Mouse (Mus musculus) MEL (cell line): ENCODE results near the gene Ell. TPM values are rescaled to one million over a fixed set of nuclear protein-coding genes. Genes with fewer than 3 reads are reported as not detected.
A peak's percentile ranks its signal among the peaks of the same experiment; 100 is the strongest.

Experiments
- DNase-seq: peaks from one replicate; pipeline ENCODE4 v3.0.0; 2011; ENCODE audit warnings: low read depth, low spot score
- H3K27ac ChIP-seq: 2 replicates; pipeline ENCODE4 v1.5.1; 2012; ENCODE audit warnings: low read depth, mild to moderate bottlenecking, control low read depth, low read length, moderate library complexity; ENCODE audit not compliant: control insufficient read depth
- H3K27me3 ChIP-seq, 2 experiments: fragments of 150-350 bp in 1 of 2; sonication (generic) in 1 of 2; 2 replicates each; pipeline ENCODE4 v1.6.1; 2012; ENCODE audit warnings: low read length in 2 of 2, mild to moderate bottlenecking in 2 of 2, improper control_type of control experiment in 1 of 2, moderate library complexity in 1 of 2; ENCODE audit not compliant: insufficient read depth in 2 of 2, control insufficient read depth in 1 of 2
- H3K36me3 ChIP-seq, 2 experiments: 2 replicates each; pipeline ENCODE4 v1.6.1; 2012 to 2014; ENCODE audit warnings: low read length in 2 of 2, improper control_type of control experiment in 1 of 2, inconsistent platforms in 1 of 2, mild to moderate bottlenecking in 1 of 2; ENCODE audit not compliant: insufficient read depth in 2 of 2, control insufficient read depth in 1 of 2
- H3K4me1 ChIP-seq, 2 experiments: fragments of 150-350 bp in 1 of 2; sonication (generic) in 1 of 2; 2 replicates each; pipeline ENCODE4 v1.6.1; 2012; ENCODE audit warnings: low read length in 2 of 2, improper control_type of control experiment in 1 of 2, mild to moderate bottlenecking in 1 of 2; ENCODE audit not compliant: insufficient read depth in 2 of 2, control insufficient read depth in 1 of 2
- H3K4me3 ChIP-seq, 2 experiments: fragments of 150-350 bp in 1 of 2; sonication (generic) in 1 of 2; 2 replicates each; pipeline ENCODE4 v1.5.1; 2012; ENCODE audit warnings: low read depth in 2 of 2, low read length in 2 of 2, mild to moderate bottlenecking in 2 of 2, moderate library complexity in 2 of 2, control low read depth in 1 of 2, improper control_type of control experiment in 1 of 2; ENCODE audit not compliant: control insufficient read depth in 1 of 2, insufficient read depth in 1 of 2
- H3K79me2 ChIP-seq: 2 replicates; pipeline ENCODE4 v1.6.1; 2012; ENCODE audit warnings: mild to moderate bottlenecking, low read length, moderate library complexity; ENCODE audit not compliant: control insufficient read depth, poor library complexity, insufficient read depth
- H3K9ac ChIP-seq: 2 replicates; pipeline ENCODE4 v1.6.1; 2012; ENCODE audit warnings: low read depth, mild to moderate bottlenecking, control low read depth, low read length, moderate library complexity; ENCODE audit not compliant: control insufficient read depth, poor library complexity, severe bottlenecking
- H3K9me3 ChIP-seq: fragments of 150-350 bp; sonication (generic); replicated peaks from 2 replicates; pipeline ENCODE4 v1.6.1; 2012; ENCODE audit warnings: mild to moderate bottlenecking, low read length, improper control_type of control experiment, moderate library complexity; ENCODE audit not compliant: insufficient read depth
- BHLHE40 ChIP-seq: IDR thresholded peaks from 2 replicates; pipeline ENCODE4 v1.6.1; 2012; ENCODE audit warnings: low read depth, mild to moderate bottlenecking, inconsistent platforms, low read length, improper control_type of control experiment, borderline replicate concordance
- CHD1 ChIP-seq: IDR thresholded peaks from 2 replicates; pipeline ENCODE4 v1.6.1; 2012; ENCODE audit warnings: low read depth, mild to moderate bottlenecking, inconsistent platforms, low read length, improper control_type of control experiment
- CTCF ChIP-seq, 3 experiments: IDR thresholded peaks in 2 of 3; conservative IDR thresholded peaks in 1 of 3; 2 replicates each; pipeline ENCODE4 v1.5.1; 2011 to 2012; ENCODE audit warnings: low read length in 3 of 3, low read depth in 2 of 3, mild to moderate bottlenecking in 2 of 3, improper control_type of control experiment in 1 of 3, inconsistent platforms in 1 of 3, mixed read lengths in 1 of 3, moderate library complexity in 1 of 3; ENCODE audit not compliant: control insufficient read depth in 1 of 3, insufficient read depth in 1 of 3, poor library complexity in 1 of 3, severe bottlenecking in 1 of 3
- EP300 ChIP-seq, 2 experiments: IDR thresholded peaks; 2 replicates each; pipeline ENCODE4 v1.6.1; 2011; ENCODE audit warnings: improper control_type of control experiment in 2 of 2, low read length in 2 of 2, low read depth in 1 of 2, mild to moderate bottlenecking in 1 of 2
- ETS1 ChIP-seq: IDR thresholded peaks from 2 replicates; pipeline ENCODE4 v1.6.1; 2012; ENCODE audit warnings: low read depth, mild to moderate bottlenecking, inconsistent platforms, low read length, improper control_type of control experiment, moderate library complexity
- GATA1 ChIP-seq: IDR thresholded peaks from 2 replicates; pipeline ENCODE4 v1.6.1; 2011; ENCODE audit warnings: low read depth, low read length, improper control_type of control experiment
- HCFC1 ChIP-seq: IDR thresholded peaks from 2 replicates; pipeline ENCODE4 v1.6.1; 2012; ENCODE audit warnings: low read depth, mild to moderate bottlenecking, inconsistent platforms, low read length, improper control_type of control experiment, moderate library complexity
- JUND ChIP-seq: IDR thresholded peaks from 2 replicates; pipeline ENCODE4 v1.6.1; 2011; ENCODE audit warnings: low read depth, mild to moderate bottlenecking, improper control_type of control experiment, low read length
- MAZ ChIP-seq: IDR thresholded peaks from 2 replicates; pipeline ENCODE4 v1.6.1; 2012; ENCODE audit warnings: low read depth, mild to moderate bottlenecking, inconsistent platforms, low read length, improper control_type of control experiment
- MYB ChIP-seq: IDR thresholded peaks from 2 replicates; pipeline ENCODE4 v1.6.1; 2011; ENCODE audit warnings: mild to moderate bottlenecking, low read depth, low read length, improper control_type of control experiment
- NELFE ChIP-seq: IDR thresholded peaks from 2 replicates; pipeline ENCODE4 v1.6.1; 2011; ENCODE audit warnings: low read depth, low read length, improper control_type of control experiment
- POLR2A ChIP-seq, 2 experiments: IDR thresholded peaks; 2 replicates each; pipeline ENCODE4 v1.6.1; 2011 to 2012; ENCODE audit warnings: low read length in 2 of 2, mild to moderate bottlenecking in 2 of 2, control low read depth in 1 of 2, improper control_type of control experiment in 1 of 2, low read depth in 1 of 2, moderate library complexity in 1 of 2; ENCODE audit not compliant: control insufficient read depth in 1 of 2, insufficient read depth in 1 of 2, poor library complexity in 1 of 2
- POLR2AphosphoS5 ChIP-seq: IDR thresholded peaks from 2 replicates; pipeline ENCODE4 v1.6.1; 2012; ENCODE audit warnings: low read depth, borderline replicate concordance, mild to moderate bottlenecking, inconsistent platforms, low read length, moderate library complexity, mixed read lengths
- RAD21 ChIP-seq: IDR thresholded peaks from 2 replicates; pipeline ENCODE4 v1.6.1; 2011; ENCODE audit warnings: mild to moderate bottlenecking, low read depth, low read length, improper control_type of control experiment
- SIN3A ChIP-seq: IDR thresholded peaks from 2 replicates; pipeline ENCODE4 v1.6.1; 2012; ENCODE audit warnings: low read length, improper control_type of control experiment, inconsistent platforms
- TBP ChIP-seq: IDR thresholded peaks from 2 replicates; pipeline ENCODE4 v1.8.0; 2011; ENCODE audit warnings: low read depth, low read length, improper control_type of control experiment
- USF1 ChIP-seq: IDR thresholded peaks from 2 replicates; pipeline ENCODE4 v1.6.1; 2014; ENCODE audit warnings: low read depth, mild to moderate bottlenecking, inconsistent platforms, low read length, improper control_type of control experiment, moderate library complexity
- USF2 ChIP-seq, 2 experiments: IDR thresholded peaks; 2 replicates each; pipeline ENCODE4 v1.6.1; 2011 to 2012; ENCODE audit warnings: improper control_type of control experiment in 2 of 2, low read length in 2 of 2, borderline replicate concordance in 1 of 2, inconsistent platforms in 1 of 2, low read depth in 1 of 2, mild to moderate bottlenecking in 1 of 2; ENCODE audit not compliant: insufficient read depth in 1 of 2
- ZC3H11A ChIP-seq: IDR thresholded peaks from 2 replicates; pipeline ENCODE4 v1.6.1; 2012; ENCODE audit warnings: low read depth, mild to moderate bottlenecking, inconsistent platforms, low read length, improper control_type of control experiment
- ZMIZ1 ChIP-seq: IDR thresholded peaks from 2 replicates; pipeline ENCODE4 v1.6.1; 2012; ENCODE audit warnings: low read depth, mild to moderate bottlenecking, inconsistent platforms, low read length, improper control_type of control experiment, moderate library complexity
- ZNF384 ChIP-seq: IDR thresholded peaks from 2 replicates; pipeline ENCODE4 v1.6.1; 2012; ENCODE audit warnings: low read depth, mild to moderate bottlenecking, inconsistent platforms, low read length, improper control_type of control experiment
- polyA plus RNA-seq, 2 experiments: library from polyadenylated mRNA; stranded (reverse) in 1 of 2; unstranded in 1 of 2; fragments of >175 nt in 1 of 2; fragments of >200 nt in 1 of 2; gene quantifications; 2 replicates each; pipeline versions ENCODE4 v1.2.1 to v1.2.4; 2012; ENCODE audit warnings: low replicate concordance in 2 of 2, low read depth in 1 of 2; ENCODE audit not compliant: insufficient read length in 2 of 2, insufficient read depth in 1 of 2, missing spikeins in 1 of 2
- total RNA-seq: library from RNA; depleted of rRNA; stranded (reverse); fragments of 300-350 nt; gene quantifications from 2 replicates; pipeline ENCODE4 v1.2.3, GENCODE M21; 2012

Gene Ell
- total and polyA plus RNA-seq, 3 experiments, result 12.4 to 25.9 TPM; not detected in 1

- peak; percentile 25; the same call in 1 of the 2 replicates for TF ChIP-seq USF1
- TF ChIP-seq ZC3H11A, result no peak
- peak; percentile 93 for TF ChIP-seq BHLHE40
- peak; percentile 73 for TF ChIP-seq SIN3A
- TF ChIP-seq EP300 (IDR thresholded peaks at IDR 0.05; ENCODE audit: low read depth in 1 of 2, low read length in 2 of 2), result peak; percentile 81 to 84
- no peak for TF ChIP-seq USF2 (IDR thresholded peaks at IDR 0.05; ENCODE audit: borderline replicate concordance in 1 of 2, insufficient read depth in 1 of 2, low read depth in 1 of 2, low read length in 2 of 2)
These were observed 26.9 kb upstream of the Ell start (continued) for GRCm38 (mm10) chr8:70512253-70512903.

GRCm38 (mm10) chr8:70513441-70513840 is 25.8 kb upstream of the Ell start:
- H3K9ac ChIP-seq, result no peak overlapping the region
- H3K9me3 ChIP-seq, result no peaks in the 10 kb centered on the region
- peaks cover 5 to 25% of the 10 kb centered on the region in 2 experiments for H3K36me3 ChIP-seq
- no peaks in the 10 kb centered on the region for H3K27me3 ChIP-seq
- H3K27ac ChIP-seq, result peak overlapping the region; percentile 14; the same call in 1 of the 2 replicates
- DNase-seq, result peak; percentile 59
- peaks cover 24% of the 10 kb centered on the region for H3K79me2 ChIP-seq
- no peak for TF ChIP-seq CHD1
- no peak for TF ChIP-seq ZMIZ1
- TF ChIP-seq CTCF (IDR thresholded peaks at IDR 0.05 in 2 of 3, conservative IDR thresholded peaks at IDR 0.05 in 1 of 3; ENCODE audit: control insufficient read depth in 1 of 3, insufficient read depth in 1 of 3, low read depth in 2 of 3, low read length in 3 of 3, poor library complexity in 1 of 3, severe bottlenecking in 1 of 3), result no peak
- no peak for TF ChIP-seq ETS1
- no peak for TF ChIP-seq NELFE
- TF ChIP-seq USF2 (IDR thresholded peaks at IDR 0.05; ENCODE audit: borderline replicate concordance in 1 of 2, insufficient read depth in 1 of 2, low read depth in 1 of 2, low read length in 2 of 2), result no peak
- no peak for TF ChIP-seq MYB
- no peak for TF ChIP-seq MAZ
- no peak for TF ChIP-seq POLR2AphosphoS5
- no peak for TF ChIP-seq ZC3H11A
- TF ChIP-seq POLR2A (IDR thresholded peaks at IDR 0.05; ENCODE audit: control insufficient read depth in 1 of 2, insufficient read depth in 1 of 2, low read depth in 1 of 2, low read length in 2 of 2, poor library complexity in 1 of 2), result no peak
- no peak for TF ChIP-seq JUND
- TF ChIP-seq EP300 (IDR thresholded peaks at IDR 0.05; ENCODE audit: low read depth in 1 of 2, low read length in 2 of 2), result no peak
- no peak for TF ChIP-seq TBP
- TF ChIP-seq GATA1, result no peak
- TF ChIP-seq HCFC1, result no peak
- TF ChIP-seq ZNF384, result no peak
- no peak for TF ChIP-seq RAD21
- H3K4me3 ChIP-seq, result no peak overlapping the region
- H3K4me1 ChIP-seq, result peaks cover 6 to 31% of the 10 kb centered on the region in 2 experiments
